Mouse (Mus musculus) stomach, embryonic 15.5 days (tissue): ENCODE measurements around the gene Gm2016. TPM values are rescaled to one million over a fixed set of nuclear protein-coding genes. Genes with fewer than 3 reads are reported as not detected.
"Not testable (repeated sequence)": the region's sequence is repeated elsewhere in the genome, so short reads cannot be mapped to it uniquely, and the experiment has no call there.

Source experiments
- ATAC-seq: fragments of 200-750 bp; cut with Nextera tagmentation; 2 replicates; pipeline ENCODE4 v1.8.0; 2017; ENCODE audit warnings: low read depth, moderate number of reproducible peaks, moderate TSS enrichment; ENCODE audit not compliant: insufficient read depth, low FRiP score
- H3K27ac ChIP-seq: fragments of 300-500 bp; sonication (generic); 2 replicates; pipeline ENCODE4 v1.5.1; 2015; ENCODE audit warnings: mild to moderate bottlenecking, inconsistent platforms
- H3K27me3 ChIP-seq: fragments of 300-500 bp; sonication (generic); replicated peaks from 2 replicates; pipeline ENCODE4 v1.6.1; 2015; ENCODE audit warnings: inconsistent platforms
- H3K36me3 ChIP-seq: fragments of 300-500 bp; sonication (generic); 2 replicates; pipeline ENCODE4 v1.6.1; 2015; ENCODE audit warnings: inconsistent platforms
- H3K4me1 ChIP-seq: fragments of 300-500 bp; sonication (generic); 2 replicates; pipeline ENCODE4 v1.6.1; 2015; ENCODE audit warnings: inconsistent platforms
- H3K4me2 ChIP-seq: fragments of 300-500 bp; sonication (generic); 2 replicates; pipeline ENCODE4 v1.6.1; 2015; ENCODE audit warnings: mild to moderate bottlenecking, inconsistent platforms
- H3K4me3 ChIP-seq: fragments of 300-500 bp; sonication (generic); replicated peaks from 2 replicates; pipeline ENCODE4 v1.5.1; 2015; ENCODE audit warnings: inconsistent platforms
- H3K9ac ChIP-seq: fragments of 300-500 bp; sonication (generic); 2 replicates; pipeline ENCODE4 v1.6.1; 2015; ENCODE audit warnings: inconsistent platforms
- H3K9me3 ChIP-seq: fragments of 300-500 bp; sonication (generic); 2 replicates; pipeline ENCODE4 v1.6.1; 2016; ENCODE audit warnings: inconsistent platforms
- WGBS: fragments of 180-500 bp; shearing (Covaris S2); methylation state at CpG from one replicate; pipeline ENCODE4 v1.1.7; 2015; 5-methylcytosine and 5-hydroxymethylcytosine counted together
- polyA plus RNA-seq: library from polyadenylated mRNA; unstranded; fragments of >200 nt; fragmentation: Nextera tagmentation; extraction: Ambion mirVana; gene quantifications from 2 replicates; pipeline ENCODE4 v1.2.1, GENCODE M21; 2015

The Gm2016 gene
- polyA plus RNA-seq, result not detected in 2 replicates

DNA sequence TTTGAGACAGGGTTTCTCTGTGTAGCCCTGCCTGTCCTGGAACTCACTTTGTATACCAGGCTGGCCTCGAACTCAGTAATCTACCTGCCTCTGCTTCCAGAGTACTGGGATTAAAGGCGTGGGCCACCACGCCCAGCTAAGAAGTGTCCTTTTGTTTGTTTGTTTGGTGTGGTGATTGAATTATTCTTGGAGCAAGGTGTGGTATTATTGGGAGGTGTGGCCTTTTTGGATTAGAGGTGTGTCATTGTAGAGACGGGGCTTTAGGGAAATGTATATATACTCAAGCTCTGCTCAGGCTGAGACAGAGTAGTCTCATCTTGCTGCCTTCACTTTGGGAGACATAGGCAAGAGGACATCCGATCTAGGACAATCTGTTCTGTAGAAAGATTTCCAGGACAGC lies at the start of gene Gm2016:
Gene Gm2016, plus strand, starts transcription at position 301 of the 400 bp plus-strand sequence.
- not testable (repeated sequence) for ATAC-seq

DNA sequence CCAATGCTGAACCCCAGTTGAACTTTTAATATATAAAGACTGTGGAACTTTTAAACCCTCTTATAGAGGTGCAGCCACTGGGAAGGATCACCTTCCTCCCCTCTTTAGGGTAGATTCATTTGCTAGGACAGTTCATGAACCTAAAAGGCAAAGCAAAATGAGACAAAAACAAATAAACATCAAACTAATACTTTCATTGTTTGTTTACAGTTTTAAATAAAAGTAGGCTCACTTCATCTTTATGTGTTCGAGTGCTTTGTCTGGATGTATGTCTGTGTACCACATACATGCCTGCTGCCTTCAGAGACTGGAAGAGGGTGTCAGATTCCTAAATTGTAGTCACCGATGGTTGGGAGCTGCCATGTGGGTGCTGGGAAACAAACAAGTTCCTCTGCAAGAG lies 31.6 kb upstream of the Gm2016 start, which contains the start of gene Gm2001:
Gene Gm2001, minus strand, starts transcription at position 101 of the 400 bp plus-strand sequence.
- not testable (repeated sequence) for H3K36me3 ChIP-seq, H3K27ac ChIP-seq, H3K9me3 ChIP-seq

More for the DNA sequence above, at the start of gene Gm2016:
- not testable (repeated sequence) for H3K27ac ChIP-seq, H3K9me3 ChIP-seq, H3K9ac ChIP-seq, H3K27me3 ChIP-seq, H3K36me3 ChIP-seq, H3K4me3 ChIP-seq, H3K4me1 ChIP-seq, H3K4me2 ChIP-seq
- 81% methylated on average over 5 of the region's 5 CpGs for WGBS

DNA sequence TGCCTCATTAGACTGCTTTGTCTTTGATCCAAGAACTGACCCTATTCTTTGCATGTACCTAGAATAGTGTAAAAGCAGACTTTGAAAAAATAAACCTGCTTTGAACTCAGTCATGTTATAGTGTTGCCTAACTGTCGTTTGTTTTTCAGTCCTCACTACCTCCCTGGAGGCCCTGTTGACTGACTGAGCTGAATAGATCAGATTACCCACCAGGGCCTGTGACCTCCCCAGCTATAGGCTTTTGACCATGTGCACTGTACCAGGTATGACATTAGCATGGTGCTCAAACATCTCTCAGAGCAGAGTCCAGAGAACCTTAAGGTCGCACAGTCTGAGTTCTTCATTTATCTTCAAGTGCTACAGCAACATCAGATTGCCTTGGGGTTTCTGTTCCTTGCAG lies 23.2 kb upstream of the Gm2016 start:
- H3K4me1 ChIP-seq, H3K36me3 ChIP-seq, ATAC-seq, H3K4me3 ChIP-seq, H3K27ac ChIP-seq, H3K27me3 ChIP-seq, H3K9ac ChIP-seq, H3K9me3 ChIP-seq, H3K4me2 ChIP-seq: not testable (repeated sequence)
- no CpG with 5 or more reads among the region's 2 CpGs for WGBS

More for the DNA sequence above, 31.6 kb upstream of the Gm2016 start, which contains the start of gene Gm2001:
- H3K27me3 ChIP-seq, H3K4me2 ChIP-seq, H3K4me3 ChIP-seq, ATAC-seq, H3K4me1 ChIP-seq, H3K9ac ChIP-seq: not testable (repeated sequence)
- WGBS, result 73% methylated on average over 2 of the region's 2 CpGs

DNA sequence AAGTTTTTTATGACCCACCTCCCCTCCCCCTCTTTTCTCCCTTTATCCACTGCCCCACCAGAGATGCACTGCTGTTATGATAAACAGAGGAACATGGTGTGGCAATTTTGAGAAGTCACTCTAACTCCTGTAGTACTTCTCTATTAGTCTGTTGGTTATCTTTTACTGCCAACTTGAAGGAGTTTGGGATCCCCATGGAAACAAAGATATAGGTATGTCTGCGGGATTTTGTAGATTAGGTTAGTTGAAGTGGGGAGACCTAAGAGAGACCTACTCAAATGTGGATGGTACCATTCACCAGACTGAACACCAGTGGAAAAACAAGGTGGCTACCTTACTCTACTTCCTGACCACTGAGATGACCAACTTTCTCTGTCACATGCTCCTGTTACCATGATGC lies 17.8 kb upstream of the Gm2016 start:
- H3K9me3 ChIP-seq, H3K4me3 ChIP-seq, H3K36me3 ChIP-seq, H3K4me2 ChIP-seq, H3K4me1 ChIP-seq, ATAC-seq, H3K27me3 ChIP-seq, H3K27ac ChIP-seq, H3K9ac ChIP-seq: not testable (repeated sequence)
- WGBS, result 79% methylated on average over 1 of the region's 1 CpGs

DNA sequence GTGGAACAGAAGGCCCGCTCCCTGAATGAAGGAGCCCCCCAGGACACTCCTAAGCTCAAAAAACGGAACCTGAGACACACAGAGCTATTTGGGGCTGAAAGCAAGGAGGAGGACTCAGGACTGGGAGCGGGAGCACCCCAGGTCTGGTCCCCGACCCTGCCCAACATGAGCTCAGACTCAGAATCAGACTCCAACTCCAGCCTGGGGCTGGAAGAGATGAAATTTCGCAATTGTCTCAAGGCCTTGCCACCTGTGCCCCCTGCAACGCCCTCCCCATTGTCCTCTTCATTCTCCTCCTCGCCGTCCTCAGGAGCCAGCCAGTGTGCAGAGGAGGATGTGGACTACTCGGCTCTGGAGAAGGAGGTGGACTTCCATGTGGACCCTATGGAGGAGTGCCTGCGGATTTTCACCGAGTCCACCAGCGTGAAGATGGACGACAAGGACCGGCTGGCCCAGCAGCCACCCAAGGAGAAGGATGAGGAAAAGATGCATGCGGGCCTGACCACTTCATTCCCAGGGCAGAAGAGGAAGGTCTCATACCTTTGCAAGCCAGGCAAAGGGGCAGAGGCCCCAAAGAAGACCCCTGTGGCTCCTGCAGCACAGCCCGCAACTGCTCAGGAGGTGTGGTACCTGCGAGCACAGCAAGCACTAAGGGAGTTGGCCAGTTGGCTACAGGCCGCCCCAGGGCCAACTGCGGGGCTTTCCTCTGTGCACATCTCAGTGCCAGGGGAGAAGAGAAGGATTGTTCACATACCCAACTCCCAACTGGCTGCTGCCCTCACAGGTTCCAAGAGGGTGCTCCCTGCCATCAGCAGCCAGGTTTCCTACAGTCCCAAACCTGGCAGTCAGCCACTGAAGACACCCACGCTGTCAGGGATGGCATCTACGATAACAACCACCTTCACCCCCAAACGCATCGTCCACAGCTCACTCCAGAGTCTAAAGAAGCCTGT lies 11.9 kb upstream of the Gm2016 start:
- not testable (repeated sequence) for H3K36me3 ChIP-seq, H3K27ac ChIP-seq, H3K27me3 ChIP-seq, H3K9me3 ChIP-seq, H3K4me2 ChIP-seq, ATAC-seq, H3K4me3 ChIP-seq, H3K4me1 ChIP-seq, H3K9ac ChIP-seq
- WGBS, result 84% methylated on average over 23 of the region's 23 CpGs

DNA sequence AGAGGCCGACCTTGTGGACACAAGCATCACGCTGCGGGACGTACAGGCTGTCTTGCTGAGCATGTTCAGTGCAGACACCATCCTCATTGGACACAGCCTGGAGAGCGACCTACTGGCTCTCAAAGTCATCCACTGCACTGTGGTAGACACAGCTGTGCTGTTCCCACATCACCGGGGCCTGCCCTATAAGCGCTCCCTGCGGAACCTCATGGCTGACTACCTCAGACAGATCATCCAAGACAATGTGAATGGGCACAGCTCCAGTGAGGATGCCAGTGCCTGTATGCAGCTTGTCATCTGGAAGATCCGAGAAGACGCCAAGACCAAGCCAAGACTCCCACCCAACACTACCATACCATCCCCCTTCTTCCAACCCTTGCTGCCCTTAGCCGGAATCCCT lies 10.2 kb upstream of the Gm2016 start:
- not testable (repeated sequence) for H3K27me3 ChIP-seq, H3K36me3 ChIP-seq, H3K27ac ChIP-seq, H3K4me1 ChIP-seq, H3K9ac ChIP-seq, H3K4me2 ChIP-seq, H3K9me3 ChIP-seq, H3K4me3 ChIP-seq
- WGBS, result 92% methylated on average over 10 of the region's 11 CpGs
- ATAC-seq, result 0 out of 2 replicates have a peak, but pooled peaks have one; percentile 6

DNA sequence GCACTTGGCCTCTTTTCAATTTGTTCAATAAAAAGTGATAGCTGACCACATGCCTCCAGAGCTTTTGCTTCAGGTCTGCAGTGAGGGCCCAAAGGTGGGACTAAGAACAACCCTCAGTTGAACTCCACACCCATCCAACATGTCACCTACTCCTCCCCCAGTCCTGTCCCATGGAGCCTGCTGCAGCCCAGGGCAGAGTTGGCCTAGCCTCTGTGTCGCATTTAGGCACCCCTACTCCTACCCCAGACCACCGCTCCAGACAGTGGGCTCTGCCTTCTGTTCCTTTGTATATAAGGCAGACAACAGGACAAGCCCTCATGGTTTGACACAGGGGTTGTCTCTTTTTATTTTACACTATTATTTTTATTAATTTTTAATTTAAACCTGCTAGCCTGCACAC lies 9.8 kb upstream of the Gm2016 start:
- not testable (repeated sequence) for H3K27ac ChIP-seq, H3K27me3 ChIP-seq, H3K9ac ChIP-seq, H3K4me3 ChIP-seq, ATAC-seq, H3K9me3 ChIP-seq, H3K4me2 ChIP-seq, H3K36me3 ChIP-seq, H3K4me1 ChIP-seq
- 83% methylated on average over 2 of the region's 2 CpGs for WGBS

DNA sequence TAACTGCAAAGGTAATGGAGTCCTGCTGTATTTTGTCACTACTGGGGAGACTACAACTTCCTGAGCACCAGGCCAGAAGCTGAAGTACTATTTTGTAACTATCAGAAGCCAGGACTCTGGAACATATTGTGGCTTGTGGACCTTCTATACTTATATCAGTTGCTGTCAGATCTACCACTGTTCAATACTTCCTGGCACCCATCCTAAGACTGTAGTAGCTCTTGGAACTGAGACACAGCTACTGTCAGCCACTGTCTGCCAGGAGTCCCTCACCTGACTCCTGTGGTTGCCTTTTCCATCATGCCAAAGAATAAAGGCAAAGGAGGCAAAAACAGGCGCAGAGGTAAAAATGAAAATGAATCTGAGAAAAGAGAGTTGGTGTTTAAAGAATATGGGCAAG lies 21.2 kb downstream of the Gm2016 start, which contains the start of gene Gm2022:
Gene Gm2022, plus strand, starts transcription at position 301 of the 400 bp plus-strand sequence.
- WGBS, result 67% methylated on average over 1 of the region's 1 CpGs
- H3K9ac ChIP-seq, ATAC-seq, H3K4me2 ChIP-seq, H3K9me3 ChIP-seq, H3K36me3 ChIP-seq, H3K4me3 ChIP-seq, H3K4me1 ChIP-seq, H3K27me3 ChIP-seq, H3K27ac ChIP-seq: not testable (repeated sequence)

DNA sequence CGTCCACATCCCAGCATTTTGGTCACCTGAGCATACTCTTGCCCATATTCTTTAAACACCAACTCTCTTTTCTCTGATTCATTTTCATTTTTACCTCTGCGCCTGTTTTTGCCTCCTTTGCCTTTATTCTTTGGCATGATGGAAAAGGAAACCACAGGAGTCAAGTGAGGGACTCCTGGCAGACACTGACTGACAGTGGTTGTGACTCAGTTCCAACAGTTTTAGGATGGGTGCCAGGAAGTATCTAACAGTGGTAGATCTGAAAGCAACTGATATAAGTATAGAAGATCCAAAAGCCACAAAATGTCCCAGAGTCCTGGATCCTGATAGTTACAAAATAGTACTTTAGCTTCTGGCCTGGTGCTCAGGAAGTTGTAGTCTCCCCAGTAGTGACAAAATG lies 45.8 kb downstream of the Gm2016 start, which contains the start of gene Gm2035:
Gene Gm2035, minus strand, starts transcription at position 137 of the 400 bp plus-strand sequence.
- H3K4me3 ChIP-seq, H3K9ac ChIP-seq, H3K9me3 ChIP-seq, ATAC-seq, H3K27ac ChIP-seq, H3K36me3 ChIP-seq, H3K4me2 ChIP-seq, H3K27me3 ChIP-seq, H3K4me1 ChIP-seq: not testable (repeated sequence)
- WGBS, result 71% methylated on average over 2 of the region's 2 CpGs

Other genes with a start within 250 kb of the Gm2016 start
- gene Gm16381, start 229.5 kb upstream of the Gm2016 start, polyA plus RNA-seq, result not detected in 2 replicates
- gene Gm21319, start 98.3 kb upstream of the Gm2016 start, polyA plus RNA-seq, result not detected in 2 replicates
- not detected in 2 replicates for gene Gm21936, start 78.6 kb upstream of the Gm2016 start, polyA plus RNA-seq
- not detected in 2 replicates for gene BB287469, start 57.5 kb upstream of the Gm2016 start, polyA plus RNA-seq
- gene Gm2001, start 31.7 kb upstream of the Gm2016 start, polyA plus RNA-seq, result not detected in 2 replicates
- gene Gm2022, start 21.3 kb downstream of the Gm2016 start, polyA plus RNA-seq, result not detected in 2 replicates
- gene Gm2035, start 45.8 kb downstream of the Gm2016 start, polyA plus RNA-seq, result not detected in 2 replicates
- not detected in 2 replicates for gene Gm2042, start 80.0 kb downstream of the Gm2016 start, polyA plus RNA-seq
- gene Gm2075, start 137.8 kb downstream of the Gm2016 start, polyA plus RNA-seq, result not detected in 2 replicates
- gene Gm6803, start 144.7 kb downstream of the Gm2016 start, polyA plus RNA-seq, result not detected in 2 replicates
- not detected in 2 replicates for gene Gm2056, start 152.9 kb downstream of the Gm2016 start, polyA plus RNA-seq
- not detected in 2 replicates for gene Gm16368, start 209.6 kb downstream of the Gm2016 start, polyA plus RNA-seq